Mouse (Mus musculus): ENCODE results near the gene Sync. TPM values are rescaled to one million over a fixed set of nuclear protein-coding genes. Genes with fewer than 3 reads are reported as not detected.

Gene Sync
- total and polyA plus RNA-seq, 3 experiments: 0.31 to 0.43 TPM; not detected in 1

GRCm38 (mm10) chr4:129353176-129353575 is 65.8 kb downstream of the Sync start:
- Histone ChIP-seq H3K79me2 (ENCODE audit: control insufficient read depth, insufficient read depth, low read length, poor library complexity) (no peaks in the 10 kb centered on the region), H3K4me1 (ENCODE audit: control insufficient read depth in 1 of 2, insufficient read depth in 2 of 2, low read length in 2 of 2) (no peaks in the 10 kb centered on the region), H3K4me3 (ENCODE audit: control insufficient read depth in 1 of 2, insufficient read depth in 1 of 2, low read depth in 2 of 2, low read length in 2 of 2) (no peak overlapping the region), H3K9me3 (replicated peaks; ENCODE audit: insufficient read depth, low read length) (no peaks in the 10 kb centered on the region), H3K9ac (ENCODE audit: control insufficient read depth, low read depth, low read length, poor library complexity, severe bottlenecking) (no peak overlapping the region), H3K27ac (ENCODE audit: control insufficient read depth, low read depth, low read length) (no peak overlapping the region), H3K27me3 (ENCODE audit: control insufficient read depth in 1 of 2, insufficient read depth in 2 of 2, low read length in 2 of 2) (no peaks in the 10 kb centered on the region), H3K36me3 (ENCODE audit: control insufficient read depth in 1 of 2, insufficient read depth in 2 of 2, low read length in 2 of 2) (no peaks in the 10 kb centered on the region)
- DNase-seq (ENCODE audit: low read depth, low spot score): no peak
- TF ChIP-seq GATA1 (IDR thresholded peaks at IDR 0.05; ENCODE audit: low read depth, low read length): no peak
- no peak for TF ChIP-seq KAT2A (conservative IDR thresholded peaks at IDR 0.05; ENCODE audit: low read depth, low read length)
- TF ChIP-seq USF1 (IDR thresholded peaks at IDR 0.05; ENCODE audit: low read depth, low read length): no peak
- TF ChIP-seq MAX (IDR thresholded peaks at IDR 0.05; ENCODE audit: low read length): no peak
- TF ChIP-seq JUND (IDR thresholded peaks at IDR 0.05; ENCODE audit: low read depth, low read length): no peak
- no peak for TF ChIP-seq SIN3A (IDR thresholded peaks at IDR 0.05; ENCODE audit: low read length)
- no peak for TF ChIP-seq MEF2A (IDR thresholded peaks at IDR 0.05; ENCODE audit: extremely low read depth, insufficient replicate concordance, low read depth, low read length, poor library complexity, severe bottlenecking)
- no peak for TF ChIP-seq CTCF (IDR thresholded peaks at IDR 0.05 in 2 of 3, conservative IDR thresholded peaks at IDR 0.05 in 1 of 3; ENCODE audit: control insufficient read depth in 1 of 3, insufficient read depth in 1 of 3, low read depth in 2 of 3, low read length in 3 of 3, poor library complexity in 1 of 3, severe bottlenecking in 1 of 3)
- no peak for TF ChIP-seq POLR2AphosphoS2 (IDR thresholded peaks at IDR 0.05; ENCODE audit: low read length)
- no peak for TF ChIP-seq ZKSCAN1 (IDR thresholded peaks at IDR 0.05; ENCODE audit: low read depth, low read length)
- TF ChIP-seq MAFK (IDR thresholded peaks at IDR 0.05; ENCODE audit: borderline replicate concordance, low read depth, low read length): no peak
- TF ChIP-seq RCOR1 (IDR thresholded peaks at IDR 0.05; ENCODE audit: low read depth, low read length): no peak
- TF ChIP-seq E2F4 (IDR thresholded peaks at IDR 0.05; ENCODE audit: borderline replicate concordance, low read depth, low read length): no peak
- TF ChIP-seq CHD2 (IDR thresholded peaks at IDR 0.05; ENCODE audit: low read length): no peak
- TF ChIP-seq MAZ (IDR thresholded peaks at IDR 0.05; ENCODE audit: low read depth, low read length): no peak
- TF ChIP-seq POLR2A (IDR thresholded peaks at IDR 0.05; ENCODE audit: control insufficient read depth in 1 of 2, insufficient read depth in 1 of 2, low read depth in 1 of 2, low read length in 2 of 2, poor library complexity in 1 of 2): no peak
- no peak for TF ChIP-seq HCFC1 (IDR thresholded peaks at IDR 0.05; ENCODE audit: low read depth, low read length)
- TF ChIP-seq BHLHE40 (IDR thresholded peaks at IDR 0.05; ENCODE audit: borderline replicate concordance, low read depth, low read length): no peak

- H3K79me2 ChIP-seq (ENCODE audit: control insufficient read depth, insufficient read depth, low read length, poor library complexity): no peaks in the 10 kb centered on the region
- no peaks in the 10 kb centered on the region for H3K27me3 ChIP-seq (ENCODE audit: control insufficient read depth in 1 of 2, insufficient read depth in 2 of 2, low read length in 2 of 2)
- no peak overlapping the region for H3K27ac ChIP-seq (ENCODE audit: control insufficient read depth, low read depth, low read length)
- no peak overlapping the region for H3K9ac ChIP-seq (ENCODE audit: control insufficient read depth, low read depth, low read length, poor library complexity, severe bottlenecking)
- no peak for TF ChIP-seq SMC3 (IDR thresholded peaks at IDR 0.05; ENCODE audit: low read depth, low read length)
- TF ChIP-seq MEF2A (IDR thresholded peaks at IDR 0.05; ENCODE audit: extremely low read depth, insufficient replicate concordance, low read depth, low read length, poor library complexity, severe bottlenecking): no peak
- TF ChIP-seq CTCF (IDR thresholded peaks at IDR 0.05 in 2 of 3, conservative IDR thresholded peaks at IDR 0.05 in 1 of 3; ENCODE audit: control insufficient read depth in 1 of 3, insufficient read depth in 1 of 3, low read depth in 2 of 3, low read length in 3 of 3, poor library complexity in 1 of 3, severe bottlenecking in 1 of 3): no peak
- no peak for TF ChIP-seq MAFK (IDR thresholded peaks at IDR 0.05; ENCODE audit: borderline replicate concordance, low read depth, low read length)
- no peak for TF ChIP-seq UBTF (IDR thresholded peaks at IDR 0.05; ENCODE audit: borderline replicate concordance, insufficient read depth, low read depth, low read length)
- no peak for TF ChIP-seq TAL1 (IDR thresholded peaks at IDR 0.05; ENCODE audit: low read length)
- no peak for TF ChIP-seq JUND (IDR thresholded peaks at IDR 0.05; ENCODE audit: low read depth, low read length)
- TF ChIP-seq GATA1 (IDR thresholded peaks at IDR 0.05; ENCODE audit: low read depth, low read length): no peak
- TF ChIP-seq SIN3A (IDR thresholded peaks at IDR 0.05; ENCODE audit: low read length): no peak
- no peak for TF ChIP-seq HCFC1 (IDR thresholded peaks at IDR 0.05; ENCODE audit: low read depth, low read length)
- TF ChIP-seq MYC (IDR thresholded peaks at IDR 0.05; ENCODE audit: low read depth, low read length): no peak
- H3K9me3 ChIP-seq (replicated peaks; ENCODE audit: insufficient read depth, low read length): no peaks in the 10 kb centered on the region
- H3K4me1 ChIP-seq (ENCODE audit: control insufficient read depth in 1 of 2, insufficient read depth in 2 of 2, low read length in 2 of 2): no peaks in the 10 kb centered on the region
- H3K36me3 ChIP-seq (ENCODE audit: control insufficient read depth in 1 of 2, insufficient read depth in 2 of 2, low read length in 2 of 2): no peaks in the 10 kb centered on the region
- DNase-seq (ENCODE audit: low read depth, low spot score): no peak
- no peak overlapping the region for H3K4me3 ChIP-seq (ENCODE audit: control insufficient read depth in 1 of 2, insufficient read depth in 1 of 2, low read depth in 2 of 2, low read length in 2 of 2)
Measured at GRCm38 (mm10) chr4:129354236-129354635, 66.8 kb downstream of the Sync start.

Data from MEL (cell line).